Mouse (Mus musculus) c-Kit-positive CD71-positive TER-119-positive erythroid progenitor cells, embryonic 14.5 days (primary cell): ENCODE data around the gene Aatk.

Experiments
- DNase-seq: peaks from one replicate; pipeline ENCODE4 v3.0.0-alpha.2; 2013; ENCODE audit warnings: low spot score

The Aatk gene

DNA sequence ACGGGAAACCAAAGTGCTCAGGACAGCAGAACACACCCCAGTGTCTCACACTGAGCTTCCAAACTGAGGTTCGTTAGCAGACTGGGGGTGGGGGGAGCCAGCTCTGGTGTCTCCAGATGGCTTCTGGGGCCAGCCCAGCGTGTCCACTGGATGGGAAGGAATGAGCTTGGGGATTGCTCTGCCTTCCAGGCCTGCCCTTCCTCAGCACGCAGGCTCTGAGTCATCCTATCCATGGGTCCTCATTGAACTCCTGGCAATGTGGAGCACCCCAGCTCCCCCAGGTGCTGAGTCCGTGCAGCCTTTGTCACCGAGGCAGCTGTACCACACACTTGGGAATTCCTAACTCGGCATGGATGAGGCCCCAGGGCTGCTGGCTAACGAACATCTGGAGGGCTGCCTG, 24.8 kb downstream of the Aatk start:
- DNase-seq, result no peak

DNA sequence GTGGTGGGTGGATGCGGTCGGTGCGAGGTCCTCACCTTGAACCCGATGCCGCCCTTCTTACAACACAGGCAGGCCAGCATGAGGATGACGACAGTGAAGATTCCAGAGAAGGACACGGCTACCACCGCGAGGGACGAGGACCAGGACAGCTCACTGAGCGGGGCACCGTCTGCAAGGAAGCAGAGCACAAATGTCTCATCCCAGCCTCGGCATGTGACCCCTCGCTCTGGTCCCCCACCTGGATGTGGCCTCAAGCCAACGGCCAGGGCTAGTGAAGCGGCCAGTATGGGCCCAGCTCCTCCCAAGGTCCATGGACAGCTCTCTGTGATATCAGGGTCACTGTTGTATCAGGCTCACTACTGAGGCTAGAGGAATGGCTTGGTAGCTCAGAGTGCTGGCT, 25.6 kb downstream of the Aatk start:
- DNase-seq, result no peak

DNA sequence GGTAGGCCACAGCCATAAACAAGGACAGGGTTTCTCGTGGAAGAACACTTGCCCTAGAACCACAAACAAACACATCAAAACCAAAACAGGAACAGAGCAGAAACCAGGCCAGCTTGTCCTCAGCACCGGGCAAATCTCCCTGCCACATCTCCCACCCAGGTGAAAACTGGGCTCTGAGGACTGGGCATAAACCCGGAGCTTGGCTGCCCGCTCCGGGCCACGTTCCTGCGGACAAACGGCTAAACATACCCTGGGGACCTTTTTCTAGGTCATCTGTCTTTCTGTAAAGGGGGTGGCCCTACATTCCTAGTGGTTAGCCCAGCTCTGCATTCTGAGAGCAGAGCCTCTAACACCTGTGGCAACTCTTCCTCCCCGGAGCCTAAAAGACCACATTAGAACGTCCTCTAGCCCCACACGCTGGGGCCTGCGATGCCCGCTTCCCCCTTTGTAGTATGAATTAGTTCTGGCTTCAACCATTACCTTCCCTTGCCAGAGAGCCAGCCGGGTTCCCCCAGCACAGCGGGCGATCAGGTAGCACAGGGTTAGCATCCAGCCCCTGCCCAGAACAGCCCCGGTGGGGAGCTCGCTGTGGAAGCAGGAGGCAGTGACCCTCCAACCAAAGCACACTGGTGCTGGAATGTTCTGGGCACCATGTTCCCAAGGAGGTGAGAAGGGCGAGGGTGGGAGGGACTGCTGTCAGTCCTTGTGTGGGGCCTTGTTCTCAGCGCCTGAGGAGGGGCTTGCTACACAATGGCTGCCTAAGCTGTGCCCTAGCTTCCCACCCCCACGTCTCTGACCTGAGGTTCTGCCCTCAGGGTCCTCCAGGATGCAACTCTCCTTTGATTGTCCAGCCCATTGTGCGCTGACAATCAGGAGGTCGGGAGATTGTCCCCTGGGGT, 27.2 kb downstream of the Aatk start:
- no peak for DNase-seq

DNA sequence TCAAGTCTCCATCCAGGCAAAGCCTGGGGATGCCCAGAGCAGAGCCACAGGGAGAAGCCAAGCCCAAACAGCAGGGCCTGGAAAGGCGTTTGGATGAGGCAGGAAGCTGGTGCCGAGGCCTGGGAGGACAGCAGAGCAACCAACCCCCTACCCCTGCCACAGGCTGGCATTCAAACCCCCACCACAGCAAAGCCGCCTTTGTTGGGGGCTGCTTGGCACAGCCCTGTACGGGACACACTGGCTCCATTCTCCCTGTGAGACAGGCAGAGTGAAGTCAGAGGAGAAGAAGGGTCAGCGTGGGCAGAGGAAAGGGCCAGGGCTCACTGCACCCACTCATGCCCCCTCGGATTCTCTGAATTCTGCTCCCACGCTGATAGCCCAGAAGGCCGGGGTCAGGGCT, 30.0 kb downstream of the Aatk start:
- DNase-seq, result no peak

DNA sequence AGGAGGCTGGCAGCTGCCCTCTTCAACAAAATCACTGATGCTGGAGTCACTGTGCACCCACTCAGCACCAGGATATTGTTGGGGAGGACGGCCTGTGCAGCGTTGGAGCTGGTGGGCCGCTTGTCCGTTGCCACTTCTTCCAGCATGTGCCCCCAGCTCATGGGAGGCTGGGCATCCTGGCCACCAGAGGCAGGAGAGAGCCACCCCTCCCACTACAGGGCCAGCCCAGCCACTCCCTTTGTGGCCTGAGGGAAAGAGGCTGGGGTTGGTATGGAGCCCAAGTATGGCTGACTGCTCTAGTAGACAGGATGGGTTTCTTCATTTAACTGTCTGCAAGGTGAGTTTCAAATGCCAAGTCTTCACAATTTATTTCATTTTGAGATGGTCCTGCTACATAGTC, 32.2 kb downstream of the Aatk start:
- DNase-seq, result no peak

DNA sequence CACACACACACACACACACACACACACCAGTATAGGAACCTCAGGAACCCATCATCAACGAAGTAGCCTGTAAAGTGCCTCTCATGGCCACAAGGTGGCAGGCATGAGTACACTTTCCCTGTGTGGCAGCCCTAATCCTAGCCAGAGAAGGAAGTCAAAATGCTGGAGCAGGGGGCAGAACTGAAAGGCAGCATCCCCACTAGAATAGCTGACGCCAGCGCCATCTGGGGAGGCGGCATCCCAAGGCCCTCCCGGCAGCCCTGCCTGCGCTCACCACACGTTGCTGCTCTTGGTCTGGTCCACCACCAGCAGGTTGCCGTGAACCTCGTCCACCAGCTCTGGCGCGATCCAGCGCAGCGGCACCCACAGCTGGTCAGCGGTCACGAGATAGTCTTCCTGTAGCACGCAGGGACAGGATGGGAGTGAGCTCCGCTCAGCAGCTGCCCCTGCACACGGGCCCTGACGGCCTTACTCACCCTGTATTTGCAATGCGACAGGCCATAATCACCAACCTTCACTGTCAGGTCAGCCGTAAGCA, 33.7 kb downstream of the Aatk start:
- peak; percentile 66 for DNase-seq

DNA sequence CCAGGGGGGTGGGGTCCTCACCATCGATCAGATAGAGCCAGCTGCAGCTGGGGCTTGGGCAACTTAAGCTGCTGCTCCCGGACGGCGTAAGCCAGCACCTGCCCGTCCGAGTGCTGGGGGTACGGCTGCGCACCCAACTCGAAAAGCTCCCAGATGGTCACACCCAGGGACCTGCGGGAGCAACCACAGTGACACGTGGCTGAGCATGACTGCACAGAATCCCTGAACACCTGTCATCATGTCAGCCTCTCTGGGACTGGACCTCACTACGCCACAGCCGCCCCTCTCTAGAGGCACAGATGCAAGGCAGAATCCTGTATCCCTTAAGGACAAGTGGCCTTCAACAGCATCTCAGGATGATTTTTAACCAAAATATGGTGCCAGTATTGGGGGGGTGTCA, 34.3 kb downstream of the Aatk start:
- no peak for DNase-seq

DNA sequence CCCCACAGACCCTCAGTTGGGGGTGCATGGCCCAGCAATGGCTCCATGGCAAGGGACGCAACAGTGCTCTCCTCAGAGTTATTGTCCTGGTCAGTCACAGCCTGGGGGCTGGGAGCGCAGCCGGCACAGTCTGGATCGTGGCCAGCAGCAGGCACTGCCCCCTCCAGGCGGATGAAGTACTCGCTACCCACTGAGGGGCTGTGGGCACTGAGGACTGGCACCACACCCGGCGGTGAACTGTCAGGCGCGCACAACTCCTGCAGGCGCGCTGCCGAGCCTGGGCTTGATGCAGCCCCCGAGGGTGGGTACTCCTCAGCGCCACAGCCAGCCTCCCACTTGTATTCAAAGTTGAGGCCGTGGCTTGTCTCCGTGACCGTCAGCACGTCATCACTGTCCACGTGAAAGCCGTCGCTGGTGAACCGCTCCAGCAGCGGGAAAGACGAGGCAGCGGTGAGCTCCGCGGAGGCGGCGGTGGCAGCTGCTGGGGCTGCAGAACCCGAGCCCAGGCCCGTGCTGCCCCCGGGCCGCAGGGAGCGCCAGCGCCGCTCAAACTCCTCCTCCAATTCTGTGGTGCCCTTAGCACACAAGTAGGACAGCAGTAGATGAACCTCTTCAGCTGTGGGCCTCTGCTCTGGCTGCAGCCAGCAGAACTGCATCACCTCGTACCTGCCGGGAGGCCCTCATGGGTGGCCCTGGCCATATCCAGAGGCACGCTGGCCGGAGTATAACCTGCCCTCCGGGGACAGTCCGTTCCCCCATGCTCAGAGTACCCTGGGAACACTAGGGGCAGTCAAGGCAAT, 35.0 kb downstream of the Aatk start:
- DNase-seq, result no peak

DNA sequence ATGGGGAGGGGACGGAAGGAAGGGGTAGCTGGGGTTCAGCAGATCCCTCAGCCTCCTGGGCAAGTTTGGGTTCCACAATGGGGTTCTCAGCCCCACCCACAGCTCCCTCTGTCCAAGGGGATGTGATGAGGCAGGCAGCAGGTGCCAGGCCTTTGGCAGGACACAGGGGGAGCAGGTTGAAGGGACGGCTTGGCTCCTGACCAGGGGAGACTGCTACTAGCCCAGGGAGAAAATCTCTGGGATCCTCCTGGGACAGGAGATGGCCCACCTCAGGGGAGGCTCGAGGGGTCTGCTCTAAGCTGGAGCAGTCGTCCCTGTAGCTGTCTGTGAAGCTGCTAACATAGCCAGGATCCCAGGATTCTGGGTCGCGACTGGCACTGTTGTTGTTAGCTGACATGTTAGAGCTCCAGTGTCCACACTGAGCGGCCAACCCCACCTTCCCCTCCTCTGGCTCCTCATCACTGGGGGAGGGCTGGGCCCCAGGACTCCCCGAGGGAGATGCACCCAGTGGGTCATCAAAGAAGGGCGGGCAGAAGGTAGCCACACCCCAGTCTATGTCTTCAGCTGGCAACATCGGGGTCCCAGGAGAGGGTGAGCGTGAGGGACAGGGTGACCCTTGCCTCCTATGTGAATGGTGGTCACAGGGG, 35.7 kb downstream of the Aatk start:
- DNase-seq, result no peak

DNA sequence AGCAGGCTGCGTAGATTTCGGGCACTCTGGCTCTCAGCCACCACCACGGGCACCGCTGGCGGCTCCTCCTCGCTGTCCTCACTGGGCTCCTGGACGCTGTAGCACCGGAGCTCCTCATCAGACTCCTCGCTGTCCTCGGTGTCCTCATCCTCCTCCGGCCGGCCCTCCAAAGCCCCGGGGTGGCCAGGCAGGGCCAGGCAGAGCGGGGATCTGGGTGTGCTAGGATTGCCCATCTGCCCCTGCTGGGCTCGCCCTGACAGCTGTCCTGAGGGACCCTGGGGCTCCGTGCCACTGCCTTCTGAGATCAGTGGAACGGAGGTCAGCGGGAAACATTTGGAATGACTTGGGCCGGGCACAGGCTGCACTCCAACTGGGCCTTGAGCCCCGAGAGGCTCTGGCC, 37.0 kb downstream of the Aatk start:
- DNase-seq, result no peak

DNA sequence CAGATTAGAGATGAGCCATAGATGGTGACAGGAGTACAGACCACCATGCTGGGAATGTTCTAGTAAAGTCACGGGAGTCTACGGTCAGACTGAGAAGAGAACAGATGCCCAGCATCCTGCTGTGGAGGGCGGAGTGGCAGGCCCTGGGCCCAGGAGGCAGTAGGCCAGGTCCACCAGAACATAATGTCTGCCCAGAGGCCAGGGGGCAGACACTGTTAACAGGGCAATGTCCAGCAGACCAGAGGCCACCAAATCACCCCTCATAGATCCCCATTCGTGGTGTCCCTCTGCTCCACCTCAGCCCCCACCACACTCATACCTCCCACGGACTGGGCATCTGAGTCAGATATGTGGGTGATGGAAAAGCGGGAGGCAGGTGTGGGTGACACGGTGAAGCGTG, 38.0 kb downstream of the Aatk start:
- no peak for DNase-seq

DNA sequence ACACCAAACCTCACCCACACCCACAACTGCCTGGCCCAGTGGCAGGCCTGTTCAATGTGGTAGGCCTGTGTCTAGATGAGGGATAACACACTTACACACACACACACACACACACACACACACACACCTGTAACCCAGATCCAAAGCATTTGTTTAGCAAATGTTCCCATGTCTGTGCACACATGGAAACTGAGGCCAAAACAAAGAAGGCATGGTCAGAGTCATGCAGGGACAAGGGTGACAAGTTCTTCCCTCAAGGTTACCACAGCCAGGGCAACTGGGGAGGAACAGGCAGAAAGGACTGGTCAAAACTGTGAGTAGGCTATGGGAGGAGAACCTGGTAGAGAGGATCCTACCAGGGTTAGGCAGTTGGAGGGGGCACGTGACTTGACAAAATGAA, 38.5 kb downstream of the Aatk start:
- DNase-seq, result no peak

DNA sequence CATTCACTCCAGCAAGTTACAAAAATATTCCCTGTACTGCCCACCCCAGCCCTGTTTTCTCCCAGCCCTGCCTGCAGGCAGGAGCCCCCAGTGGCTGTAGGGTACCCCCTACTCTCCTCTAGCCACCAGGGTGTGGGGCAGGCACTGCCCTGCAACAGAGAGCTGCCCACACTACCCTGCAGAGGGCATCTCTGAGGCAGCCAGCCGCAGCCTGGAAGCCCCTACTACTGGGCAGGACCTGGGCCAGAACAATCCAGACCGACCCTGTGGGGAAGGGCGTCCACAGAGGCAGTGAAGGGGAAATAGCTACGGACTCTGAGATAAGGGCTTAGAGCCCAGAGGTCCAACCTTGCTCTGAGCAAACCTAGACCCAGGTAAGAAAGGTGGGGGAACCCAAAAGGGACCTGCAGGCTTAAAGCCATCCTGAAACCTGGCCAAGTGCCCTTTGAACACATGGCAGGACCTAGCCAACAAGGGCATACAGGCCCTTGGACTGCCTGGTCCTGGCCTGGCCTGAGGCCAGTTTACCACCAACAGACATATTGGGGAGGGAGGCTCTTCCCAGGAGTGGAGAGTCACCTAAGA, 39.4 kb downstream of the Aatk start:
- DNase-seq, result no peak

DNA sequence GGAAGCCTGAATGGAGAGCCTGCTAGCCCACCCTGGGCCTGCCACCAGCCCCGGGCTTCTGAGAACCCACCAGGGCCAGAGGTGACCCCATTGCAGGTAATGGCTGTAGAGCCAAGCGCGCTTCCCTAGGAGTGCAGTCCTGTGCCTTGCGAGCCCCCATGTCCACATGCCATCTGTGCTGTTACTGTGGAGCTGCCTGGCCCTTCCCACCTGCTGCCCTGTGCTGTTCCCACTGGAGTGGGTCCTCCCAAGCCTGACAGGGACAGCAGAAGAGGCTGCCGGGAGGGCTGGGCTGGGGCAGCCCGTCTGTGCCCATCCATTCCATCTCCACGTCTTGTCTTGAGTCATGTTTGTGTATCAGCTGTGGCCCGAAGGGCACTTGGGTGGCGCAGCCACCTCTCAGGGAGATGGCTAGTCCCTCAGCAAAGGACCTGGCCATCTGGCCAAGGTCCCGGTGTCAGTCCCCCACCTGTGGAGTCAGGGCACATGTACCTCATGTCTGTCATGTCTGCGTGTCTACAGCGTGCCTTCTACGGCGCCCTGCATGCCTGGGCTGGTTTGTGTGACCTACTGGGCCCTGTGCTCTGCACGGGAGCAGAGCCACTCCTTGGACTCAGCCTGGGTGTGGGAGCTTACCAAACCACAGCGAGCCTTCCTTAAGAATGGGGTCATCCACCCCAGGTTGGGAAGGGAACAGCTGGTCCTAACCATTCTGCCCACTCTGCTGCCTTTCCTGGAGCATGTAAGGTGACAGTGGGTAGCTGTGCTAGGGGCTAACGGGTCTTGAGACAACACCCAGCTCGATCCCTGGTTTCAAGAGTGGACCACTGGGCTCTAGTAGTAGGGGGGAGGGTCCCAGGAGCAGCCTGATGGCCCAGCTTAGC, 41.3 kb downstream of the Aatk start:
- no peak for DNase-seq

DNA sequence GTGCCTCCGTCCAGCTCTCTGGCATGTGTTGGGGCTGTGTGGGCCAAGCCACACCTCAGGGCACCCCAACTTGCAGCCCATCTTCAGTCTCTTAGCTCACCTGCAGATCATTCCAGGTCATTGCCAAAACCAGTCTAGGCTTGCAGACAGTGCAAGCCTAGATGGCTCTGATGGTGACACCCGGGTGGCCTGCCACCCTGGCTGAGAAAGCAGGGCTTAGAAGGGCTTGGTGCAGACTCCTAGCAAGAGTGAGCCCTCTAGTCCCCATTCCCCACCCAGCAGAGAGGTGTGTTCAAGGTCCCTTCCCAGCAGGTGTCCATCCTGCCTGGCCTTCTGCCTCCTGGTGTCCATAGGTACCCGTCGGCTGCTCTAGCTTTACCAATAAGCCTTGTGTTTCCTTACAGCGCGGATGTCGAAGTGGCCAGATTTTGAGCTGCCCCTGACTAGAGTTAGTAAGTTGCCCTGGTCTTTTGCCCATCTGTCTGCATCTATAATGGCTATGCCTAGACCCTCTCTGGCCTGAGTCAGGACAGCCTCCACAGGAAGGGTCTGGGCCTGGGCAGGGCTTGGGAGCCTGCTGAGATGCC, 44.2 kb downstream of the Aatk start:
- no peak for DNase-seq

DNA sequence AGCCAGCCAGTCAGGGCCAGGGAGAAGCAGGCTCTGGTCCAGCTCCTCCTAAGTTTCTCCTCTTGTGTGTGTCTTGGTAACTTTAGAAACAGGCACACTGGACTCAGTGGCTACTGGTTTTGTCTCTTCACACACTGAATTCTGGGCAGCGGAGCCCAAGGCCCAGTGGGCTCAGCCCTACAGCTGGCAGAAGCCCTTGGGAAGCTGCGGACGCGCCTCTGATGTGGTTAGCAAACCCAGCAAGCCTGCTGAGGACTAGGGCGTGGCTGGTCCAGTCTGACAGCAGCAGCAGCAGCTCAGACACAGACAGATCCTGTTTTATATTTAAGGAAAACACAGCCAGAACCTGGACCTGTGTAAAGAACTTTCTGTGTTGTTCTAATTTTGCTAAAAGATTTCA, 44.9 kb downstream of the Aatk start:
- DNase-seq, result no peak

DNA sequence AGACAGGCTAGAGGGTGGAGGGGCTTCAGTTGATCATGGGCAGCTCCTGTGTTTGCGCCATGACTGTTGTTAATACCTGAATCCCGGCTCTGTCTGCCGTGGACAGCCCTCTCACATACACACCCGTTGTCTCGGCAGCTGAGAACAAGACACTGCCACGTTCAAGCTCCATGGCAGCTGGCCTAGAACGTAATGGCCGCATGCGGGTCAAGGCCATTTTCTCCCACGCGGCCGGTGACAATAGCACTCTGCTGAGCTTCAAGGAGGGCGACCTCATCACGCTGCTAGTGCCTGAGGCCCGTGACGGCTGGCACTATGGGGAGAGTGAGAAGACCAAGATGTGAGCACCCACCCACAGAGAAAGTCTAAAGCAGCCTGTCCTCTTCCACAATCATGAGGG, 49.6 kb downstream of the Aatk start:
- no peak for DNase-seq

DNA sequence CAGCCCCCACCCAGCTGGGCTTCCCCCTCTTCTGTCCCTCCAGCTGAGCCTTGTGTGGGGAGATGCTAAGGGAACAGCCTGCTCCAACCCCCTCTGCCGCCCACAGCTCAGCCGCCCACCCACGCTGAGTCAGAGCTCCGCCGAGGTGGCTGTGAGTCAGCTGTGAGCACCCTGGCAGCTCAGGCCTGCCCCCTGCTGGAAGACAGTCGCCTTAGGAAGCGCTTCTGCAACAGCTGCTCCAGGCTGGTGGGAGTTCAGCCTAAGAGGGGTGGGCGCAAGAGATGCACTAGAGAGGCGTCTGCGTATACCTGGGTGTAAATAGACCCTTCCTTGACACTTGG, 55.7 kb downstream of the Aatk start:
- peak; percentile 68 for DNase-seq

DNA sequence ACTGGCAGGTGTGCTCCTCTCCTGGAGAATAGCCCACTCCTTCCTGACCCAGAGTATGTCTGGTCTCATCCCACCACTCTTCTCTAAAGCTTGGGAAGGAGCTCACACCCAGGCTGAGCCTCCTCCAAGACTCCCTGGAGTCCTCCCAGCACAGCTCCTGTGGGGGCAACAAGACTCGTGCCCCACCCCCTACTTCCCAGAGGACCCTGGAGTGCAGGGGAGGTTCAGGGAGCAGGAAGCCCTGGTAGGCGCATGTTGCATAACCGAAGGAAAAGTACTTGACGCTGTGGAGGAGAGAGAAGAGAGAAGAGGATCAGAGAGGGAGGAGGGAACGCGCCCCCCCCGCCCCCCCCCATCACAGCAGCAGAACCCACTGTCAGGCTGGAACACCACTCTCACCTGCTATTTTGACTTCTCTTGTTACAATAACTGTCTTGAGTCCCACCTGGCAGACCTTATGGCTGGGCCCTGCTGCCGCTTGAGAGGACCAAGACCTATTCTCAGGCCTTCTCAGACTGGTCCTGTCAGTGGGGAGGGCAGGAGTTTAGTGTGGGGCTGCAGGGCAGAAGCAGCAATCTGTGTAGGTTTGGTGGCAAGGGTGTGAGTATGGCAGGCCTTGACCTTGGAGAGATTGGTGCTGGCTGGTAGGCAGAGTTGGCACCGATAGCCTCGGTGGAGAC, 56.2 kb downstream of the Aatk start:
- DNase-seq, result no peak

DNA sequence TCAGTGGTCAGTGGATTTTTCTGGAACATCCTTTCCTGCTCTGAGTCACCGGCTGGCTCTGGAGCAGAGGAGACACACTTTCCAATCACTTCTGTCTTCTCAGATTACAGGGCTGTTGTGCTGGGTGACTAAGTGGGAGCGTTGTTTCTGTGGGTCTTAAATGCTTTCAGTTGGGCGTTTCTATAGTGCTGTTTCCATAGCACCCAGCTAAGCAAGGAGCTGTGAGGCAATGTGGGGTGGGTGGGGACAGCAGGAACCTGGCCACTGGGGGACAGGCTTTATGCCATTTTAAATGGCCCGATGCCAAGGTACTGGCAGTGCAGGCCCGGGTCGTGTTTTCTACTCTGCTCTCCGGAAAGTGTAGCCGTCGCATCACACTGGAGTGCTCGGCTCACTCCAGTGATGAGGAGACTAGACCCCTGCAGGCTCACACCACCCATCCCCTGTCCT, 57.8 kb downstream of the Aatk start:
- no peak for DNase-seq
